Mouse (Mus musculus): ENCODE data around the gene Mal. TPM values are rescaled to one million over a fixed set of nuclear protein-coding genes. Genes with fewer than 3 reads are reported as not detected.
A peak's percentile ranks its signal among the peaks of the same experiment; 100 is the strongest.

Gene Mal
- polyA plus RNA-seq, 1 experiment: 180 TPM

- H3K4me3 ChIP-seq (replicated peaks; ENCODE audit: insufficient read depth, low read depth, low read length): no peak overlapping the region
- H3K27me3 ChIP-seq (ENCODE audit: control insufficient read depth, insufficient read depth, low read length): no peaks in the 10 kb centered on the region
- peaks cover 3% of the 10 kb centered on the region for H3K4me1 ChIP-seq (ENCODE audit: control insufficient read depth, insufficient read depth, low read length)
- TF ChIP-seq CTCF (IDR thresholded peaks at IDR 0.05; ENCODE audit: borderline replicate concordance, insufficient read depth, low read depth, low read length): no peak
- no peak for TF ChIP-seq POLR2A (IDR thresholded peaks at IDR 0.05; ENCODE audit: borderline replicate concordance, insufficient read depth, low read length)
- H3K27ac ChIP-seq (ENCODE audit: insufficient read depth, low read length): no peak overlapping the region
- no peak for DNase-seq
- 74% methylated on average over 4 of the region's 4 CpGs for WGBS
Observed at GRCm38 (mm10) chr2:127590840-127591239, 65.7 kb downstream of the Mal start.

GRCm38 (mm10) chr2:127590204-127590603 lies 66.3 kb downstream of the Mal start:
- Histone ChIP-seq H3K4me1 (ENCODE audit: control insufficient read depth, insufficient read depth, low read length) (peaks cover 3% of the 10 kb centered on the region), H3K4me3 (replicated peaks; ENCODE audit: insufficient read depth, low read depth, low read length) (no peak overlapping the region), H3K27me3 (ENCODE audit: control insufficient read depth, insufficient read depth, low read length) (no peaks in the 10 kb centered on the region), H3K27ac (ENCODE audit: insufficient read depth, low read length) (no peak overlapping the region)
- no peak for TF ChIP-seq CTCF (IDR thresholded peaks at IDR 0.05; ENCODE audit: borderline replicate concordance, insufficient read depth, low read depth, low read length)
- no peak for TF ChIP-seq POLR2A (IDR thresholded peaks at IDR 0.05; ENCODE audit: borderline replicate concordance, insufficient read depth, low read length)
- 81% methylated on average over 15 of the region's 15 CpGs for WGBS
- DNase-seq: no peak

- TF ChIP-seq CTCF (IDR thresholded peaks at IDR 0.05; ENCODE audit: borderline replicate concordance, insufficient read depth, low read depth, low read length) (no peak), POLR2A (IDR thresholded peaks at IDR 0.05; ENCODE audit: borderline replicate concordance, insufficient read depth, low read length) (no peak)
- H3K27me3 ChIP-seq (ENCODE audit: control insufficient read depth, insufficient read depth, low read length): no peaks in the 10 kb centered on the region
- no peak overlapping the region for H3K4me3 ChIP-seq (replicated peaks; ENCODE audit: insufficient read depth, low read depth, low read length)
- no peak overlapping the region for H3K27ac ChIP-seq (ENCODE audit: insufficient read depth, low read length)
- DNase-seq: no peak
- 87% methylated on average over 9 of the region's 9 CpGs for WGBS
- H3K4me1 ChIP-seq (ENCODE audit: control insufficient read depth, insufficient read depth, low read length): peaks cover 3% of the 10 kb centered on the region
Observed at GRCm38 (mm10) chr2:127588897-127589296, 67.6 kb downstream of the Mal start.

GRCm38 (mm10) chr2:127587514-127587844 lies 69.0 kb downstream of the Mal start:
- under 1% methylated on average over 22 of the region's 22 CpGs for WGBS
- Histone ChIP-seq H3K4me1 (ENCODE audit: control insufficient read depth, insufficient read depth, low read length) (peaks cover 3% of the 10 kb centered on the region), H3K27ac (ENCODE audit: insufficient read depth, low read length) (peak overlapping the region; percentile 90), H3K4me3 (replicated peaks; ENCODE audit: insufficient read depth, low read depth, low read length) (peak overlapping the region; percentile 93), H3K27me3 (ENCODE audit: control insufficient read depth, insufficient read depth, low read length) (no peaks in the 10 kb centered on the region)
- no peak for DNase-seq
- TF ChIP-seq CTCF (IDR thresholded peaks at IDR 0.05; ENCODE audit: borderline replicate concordance, insufficient read depth, low read depth, low read length) (no peak), POLR2A (IDR thresholded peaks at IDR 0.05; ENCODE audit: borderline replicate concordance, insufficient read depth, low read length) (no peak)

GRCm38 (mm10) chr2:127586694-127587513 lies 69.6 kb downstream of the Mal start, which contains the start of the genes Zfp661 and Mrps5:
Gene Zfp661 (minus strand): TSS chr2:127587094.
Gene Mrps5 (plus strand): TSS chr2:127587222.
- TF ChIP-seq CTCF (IDR thresholded peaks at IDR 0.05; ENCODE audit: borderline replicate concordance, insufficient read depth, low read depth, low read length) (no peak), POLR2A (IDR thresholded peaks at IDR 0.05; ENCODE audit: borderline replicate concordance, insufficient read depth, low read length) (peak; percentile 66; the same call in 1 of the 2 replicates)
- H3K27me3 ChIP-seq (ENCODE audit: control insufficient read depth, insufficient read depth, low read length): no peaks in the 10 kb centered on the region
- DNase-seq: peak; percentile 83 to 88
- peaks cover 3% of the 10 kb centered on the region for H3K4me1 ChIP-seq (ENCODE audit: control insufficient read depth, insufficient read depth, low read length)
- H3K27ac ChIP-seq (ENCODE audit: insufficient read depth, low read length): peak within 1 kb of the TSS; percentile 90
- 3% methylated on average over 39 of the region's 39 CpGs for WGBS
- H3K4me3 ChIP-seq (replicated peaks; ENCODE audit: insufficient read depth, low read depth, low read length): peak within 1 kb of the TSS; percentile 93

- peak overlapping the region; percentile 90 for H3K4me3 ChIP-seq (replicated peaks; ENCODE audit: insufficient read depth, low read depth, low read length)
- no peaks in the 10 kb centered on the region for H3K27me3 ChIP-seq (ENCODE audit: control insufficient read depth, insufficient read depth, low read length)
- 0 out of 2 replicates have a peak overlapping the region, but pooled peaks have one; percentile 3 for H3K27ac ChIP-seq (ENCODE audit: insufficient read depth, low read length)
- peak; percentile 99 for TF ChIP-seq POLR2A (IDR thresholded peaks at IDR 0.05; ENCODE audit: borderline replicate concordance, insufficient read depth, low read length)
- TF ChIP-seq CTCF (IDR thresholded peaks at IDR 0.05; ENCODE audit: borderline replicate concordance, insufficient read depth, low read depth, low read length): no peak
- peaks cover 3% of the 10 kb centered on the region for H3K4me1 ChIP-seq (ENCODE audit: control insufficient read depth, insufficient read depth, low read length)
- DNase-seq: peak; percentile 96 to 98
- WGBS: under 1% methylated on average over 24 of the region's 24 CpGs
Observed at GRCm38 (mm10) chr2:127584436-127584858, 72.0 kb downstream of the Mal start.

Other genes starting within 250 kb of the Mal start
- gene Gpat2, start 231.5 kb downstream of the Mal start, polyA plus RNA-seq (2012; rRNA removed): 0.36 and 0.38 TPM in 2 replicates
- 42.9 and 45.7 TPM in 2 replicates for gene Fahd2a, start 212.1 kb downstream of the Mal start, polyA plus RNA-seq (2012; rRNA removed)
- 81.6 and 83.9 TPM in 2 replicates for gene Kcnip3, start 134.6 kb downstream of the Mal start, polyA plus RNA-seq (2012; rRNA removed)
- gene Prom2, start 115.2 kb downstream of the Mal start, polyA plus RNA-seq (2012; rRNA removed): 3.3 and 4.1 TPM in 2 replicates
- gene Zfp661, start 69.6 kb downstream of the Mal start, polyA plus RNA-seq (2012; rRNA removed): 6.0 and 6.1 TPM in 2 replicates
- 95.0 and 97.3 TPM in 2 replicates for gene Mrps5, start 69.5 kb downstream of the Mal start, polyA plus RNA-seq (2012; rRNA removed)
- 0.84 and 0.98 TPM in 2 replicates for gene Mall, start 73.2 kb upstream of the Mal start, polyA plus RNA-seq (2012; rRNA removed)
- gene Nphp1, start 132.2 kb upstream of the Mal start, polyA plus RNA-seq (2012; rRNA removed): 10.6 and 11.4 TPM in 2 replicates
- 104 and 106 TPM in 2 replicates for gene Mtln, start 135.8 kb upstream of the Mal start, polyA plus RNA-seq (2012; rRNA removed)
- 0.14 and 0.15 TPM in 2 replicates for gene Bub1, start 175.2 kb upstream of the Mal start, polyA plus RNA-seq (2012; rRNA removed)
- gene Acoxl, start 182.2 kb upstream of the Mal start, polyA plus RNA-seq (2012; rRNA removed): not detected in 2 replicates

Measured in cerebellum, adult 2 months (tissue).